Mouse (Mus musculus) forebrain, embryonic 14.5 days (tissue): ENCODE results near the gene Sqstm1. TPM values are rescaled to one million over a fixed set of nuclear protein-coding genes. Genes with fewer than 3 reads are reported as not detected.
A peak's percentile ranks its signal among the peaks of the same experiment; 100 is the strongest.

ENCODE experiments used
- ATAC-seq: fragments of 200-750 bp; cut with Nextera tagmentation; 2 replicates; pipeline ENCODE4 v1.8.0; 2017; ENCODE audit warnings: mild to moderate bottlenecking, moderate library complexity
- DNase-seq: peaks from one replicate; pipeline ENCODE4 v3.0.0-alpha.2; 2015; ENCODE audit warnings: low spot score
- H3K27ac ChIP-seq: fragments of 300-500 bp; sonication (generic); 2 replicates; pipeline ENCODE4 v1.5.1; 2014; ENCODE audit warnings: low read depth, mild to moderate bottlenecking, control low read depth, low read length, moderate library complexity
- H3K27me3 ChIP-seq: fragments of 300-500 bp; sonication (generic); replicated peaks from 2 replicates; pipeline ENCODE4 v1.6.1; 2014; ENCODE audit warnings: low read length, control low read depth, mixed read lengths; ENCODE audit not compliant: control insufficient read depth, insufficient read depth
- H3K36me3 ChIP-seq: fragments of 300-500 bp; sonication (generic); 2 replicates; pipeline ENCODE4 v1.6.1; 2014; ENCODE audit warnings: low read length, control low read depth; ENCODE audit not compliant: control insufficient read depth, insufficient read depth
- H3K4me1 ChIP-seq: fragments of 300-500 bp; sonication (generic); 2 replicates; pipeline ENCODE4 v1.6.1; 2014; ENCODE audit warnings: antibody characterized with exemption, low read length, control low read depth; ENCODE audit not compliant: control insufficient read depth, insufficient read depth
- H3K4me2 ChIP-seq: fragments of 300-500 bp; sonication (generic); 2 replicates; pipeline ENCODE4 v1.6.1; 2014; ENCODE audit warnings: mild to moderate bottlenecking, control low read depth, low read length
- H3K4me3 ChIP-seq: fragments of 300-500 bp; sonication (generic); 2 replicates; pipeline ENCODE4 v1.5.1; 2014; ENCODE audit warnings: low read depth, low read length, control low read depth
- H3K9ac ChIP-seq: fragments of 300-500 bp; sonication (generic); 2 replicates; pipeline ENCODE4 v1.6.1; 2014; ENCODE audit warnings: mild to moderate bottlenecking, low read length, control low read depth, moderate library complexity
- H3K9me3 ChIP-seq: fragments of 300-500 bp; sonication (generic); replicated peaks from 2 replicates; pipeline ENCODE4 v1.6.1; 2016; ENCODE audit warnings: low read length, control low read depth, mixed read lengths; ENCODE audit not compliant: control insufficient read depth
- WGBS: fragments of 180-500 bp; shearing (Covaris S2); extraction: QIAGEN DNeasy Blood & Tissue Kit; methylation state at CpG from one replicate; pipeline ENCODE4 v1.1.7; 2014; 5-methylcytosine and 5-hydroxymethylcytosine counted together
- polyA plus RNA-seq: library from polyadenylated mRNA; unstranded; fragments of >200 nt; fragmentation: Nextera tagmentation; extraction: Ambion mirVana; gene quantifications from 2 replicates; pipeline ENCODE4 v1.2.1, GENCODE M21; 2014

The Sqstm1 gene
- polyA plus RNA-seq, 1 experiment from 2014 or later: 263 TPM

DNA sequence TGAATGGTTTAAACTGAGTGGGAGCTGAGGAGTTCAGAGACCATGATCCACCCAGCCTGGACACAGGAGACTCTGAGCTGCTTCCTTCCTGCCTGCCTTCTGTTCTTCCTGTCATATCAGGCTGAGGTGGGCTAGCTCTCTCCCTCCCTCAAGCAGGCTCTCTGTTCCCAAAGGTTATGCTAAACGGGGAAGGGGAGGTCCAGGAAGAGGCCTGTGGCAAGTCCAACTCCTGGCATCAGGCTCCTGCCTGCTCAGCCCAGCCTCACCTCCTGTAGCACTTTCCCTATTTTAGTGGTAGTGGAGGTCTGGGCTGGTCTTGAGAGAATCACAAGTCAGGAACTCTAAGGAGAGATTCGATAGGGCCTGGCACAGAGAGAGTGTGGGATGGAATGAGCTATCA is 15.8 kb upstream of the Sqstm1 start:
- 41% methylated on average over 2 of the region's 2 CpGs for WGBS
- no peak for DNase-seq
- no peak overlapping the region for H3K27ac ChIP-seq

DNA sequence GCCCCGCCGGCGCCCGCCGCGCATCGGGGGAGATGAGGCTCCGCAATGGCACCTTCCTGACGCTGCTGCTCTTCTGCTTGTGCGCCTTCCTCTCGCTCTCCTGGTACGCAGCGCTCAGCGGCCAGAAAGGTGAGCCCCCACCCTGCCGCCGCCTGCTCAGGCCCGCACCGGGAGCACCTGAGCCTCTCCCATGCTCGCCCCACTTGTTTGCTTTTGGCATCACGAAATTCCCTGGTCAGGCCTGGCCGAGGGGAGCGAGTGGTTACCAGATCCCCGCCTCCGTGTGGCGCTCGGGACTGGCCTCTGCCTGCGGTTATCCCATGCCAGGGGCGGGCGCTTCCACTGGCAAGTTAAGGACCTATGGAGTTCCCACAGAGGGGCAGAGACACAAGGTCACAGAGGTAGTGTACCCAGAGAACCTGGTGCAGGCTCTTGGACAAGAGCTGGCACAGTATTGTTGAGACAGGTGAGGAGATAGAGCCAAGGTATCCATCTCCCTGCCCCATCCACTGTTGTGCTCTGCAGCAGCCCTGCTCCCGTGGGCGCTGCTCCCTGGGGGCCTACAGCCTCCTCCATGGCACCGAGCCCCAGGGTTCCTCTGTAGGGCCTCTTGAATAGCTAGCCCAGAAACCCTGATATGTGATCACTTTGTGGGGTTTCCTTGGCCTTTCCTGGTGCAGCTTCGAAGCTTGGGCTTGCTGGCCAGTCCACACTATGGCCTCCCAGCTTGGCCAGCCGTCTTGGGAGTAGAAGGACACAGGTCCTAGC is 15.2 kb upstream of the Sqstm1 start:
- DNase-seq: peak; percentile 42
- peaks cover 36% of the 10 kb centered on the region for H3K4me1 ChIP-seq
- H3K27me3 ChIP-seq: no peaks in the 10 kb centered on the region
- peak overlapping the region; percentile 93 for H3K27ac ChIP-seq
- peak; percentile 36 for ATAC-seq
- peak overlapping the region; percentile 88 for H3K4me3 ChIP-seq
- 3% methylated on average over 34 of the region's 34 CpGs for WGBS
- peak overlapping the region; percentile 98 for H3K9ac ChIP-seq
- peak overlapping the region; percentile 89 for H3K4me2 ChIP-seq
- H3K36me3 ChIP-seq: peaks cover 6% of the 10 kb centered on the region
- no peaks in the 10 kb centered on the region for H3K9me3 ChIP-seq

More for the DNA sequence above, 15.8 kb upstream of the Sqstm1 start:
- H3K27me3 ChIP-seq: no peaks in the 10 kb centered on the region
- peak overlapping the region; percentile 89 for H3K4me2 ChIP-seq
- H3K9ac ChIP-seq: peak overlapping the region; percentile 98
- H3K9me3 ChIP-seq: no peaks in the 10 kb centered on the region
- H3K36me3 ChIP-seq: peaks cover 9% of the 10 kb centered on the region
- ATAC-seq: no peak
- peak overlapping the region; percentile 88 for H3K4me3 ChIP-seq
- H3K4me1 ChIP-seq: peaks cover 38% of the 10 kb centered on the region

DNA sequence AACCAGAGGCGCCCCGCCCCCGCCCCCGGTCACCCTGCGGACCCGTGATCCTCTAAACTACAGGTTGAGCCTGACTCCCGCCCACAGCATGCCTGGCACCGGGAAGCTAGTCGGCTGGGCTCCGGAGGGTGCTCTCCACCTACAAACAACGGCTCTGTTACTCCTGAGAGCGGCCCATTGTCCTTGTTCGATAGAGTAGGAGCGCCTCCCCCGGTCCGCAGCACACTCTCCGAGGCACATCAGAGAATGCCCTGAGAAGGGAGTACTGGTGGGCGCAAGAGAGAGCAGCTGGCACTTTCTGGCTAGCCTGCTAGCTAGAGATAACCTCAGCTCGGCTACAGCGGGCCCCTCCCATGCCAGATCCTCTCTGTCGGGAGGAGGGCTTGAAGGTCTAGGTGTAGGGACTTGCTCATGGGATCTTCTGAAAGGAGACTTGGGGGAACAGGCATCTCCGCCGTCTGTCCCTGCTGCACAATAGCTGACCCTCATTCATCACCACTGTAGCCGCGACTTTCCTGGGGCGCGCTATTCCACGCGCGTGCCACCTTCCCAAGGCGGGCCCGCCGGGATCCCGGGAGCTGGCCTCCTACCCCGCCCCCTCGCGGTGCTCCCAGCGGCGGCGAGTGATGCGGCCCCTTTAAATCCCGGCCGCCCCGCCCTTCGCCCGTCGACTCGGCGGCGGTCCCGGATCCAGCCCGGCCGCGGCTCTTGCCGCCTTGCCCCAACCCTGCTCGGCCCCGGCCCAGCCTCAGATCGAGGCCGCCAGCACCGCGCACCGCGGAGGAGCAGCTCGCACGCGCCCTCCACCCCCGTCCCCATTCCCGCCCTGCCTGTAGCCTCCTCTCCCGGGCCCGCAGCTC is 14.3 kb upstream of the Sqstm1 start:
- DNase-seq (peak; percentile 87), ATAC-seq (peak; percentile 88)
- H3K27ac ChIP-seq: peak overlapping the region; percentile 93
- H3K9me3 ChIP-seq: no peaks in the 10 kb centered on the region
- no peaks in the 10 kb centered on the region for H3K27me3 ChIP-seq
- peak overlapping the region; percentile 88 for H3K4me3 ChIP-seq
- under 1% methylated on average over 66 of the region's 70 CpGs for WGBS
- peak overlapping the region; percentile 89 for H3K4me2 ChIP-seq
- 0 out of 2 replicates have a peak, but pooled peaks cover 5% of the 10 kb centered on the region for H3K36me3 ChIP-seq
- peak overlapping the region; percentile 98 for H3K9ac ChIP-seq
- peaks cover 34% of the 10 kb centered on the region for H3K4me1 ChIP-seq

DNA sequence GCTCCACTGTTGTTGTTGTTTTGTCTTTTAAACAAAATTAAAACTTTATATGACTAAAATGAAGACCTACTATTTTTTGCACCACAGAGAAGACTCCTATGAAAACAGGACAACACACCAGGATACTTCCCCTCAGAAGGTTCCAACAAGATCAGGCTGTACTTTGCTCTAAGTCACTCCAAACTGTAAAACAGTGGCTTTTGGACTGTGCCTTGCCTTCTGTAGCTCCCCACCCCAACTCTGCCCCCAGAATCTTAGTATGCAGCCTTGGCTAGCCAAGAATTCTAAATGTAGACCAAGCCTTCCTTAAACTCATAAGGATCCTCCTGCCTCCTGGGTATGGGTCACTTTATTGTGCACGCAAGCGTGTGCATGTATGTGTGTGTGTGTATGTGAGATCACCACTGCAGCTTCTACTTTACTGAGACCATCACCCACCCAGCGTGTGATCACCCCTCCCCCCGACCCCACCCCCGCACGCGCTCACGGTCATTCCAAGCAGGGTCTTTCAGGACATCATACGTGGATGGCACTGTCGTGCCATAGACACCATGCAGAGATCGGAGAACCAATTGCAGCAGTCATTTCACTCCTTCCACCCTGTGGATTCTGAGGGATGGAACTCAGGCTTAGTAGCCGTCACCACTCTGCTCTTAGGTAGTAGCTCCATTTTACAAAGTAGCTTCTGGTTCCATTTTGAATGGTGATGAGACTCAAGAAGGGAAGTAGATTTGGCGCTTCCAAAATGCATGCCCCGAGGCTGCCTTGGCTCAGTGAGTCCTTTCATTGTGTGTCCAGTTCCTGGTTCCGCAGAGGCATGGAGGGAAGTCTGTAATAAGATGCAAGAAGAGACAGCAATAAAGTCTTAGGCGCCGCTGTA is 13.4 kb upstream of the Sqstm1 start:
- H3K4me1 ChIP-seq: peaks cover 30% of the 10 kb centered on the region
- H3K36me3 ChIP-seq: 0 out of 2 replicates have a peak, but pooled peaks cover 2% of the 10 kb centered on the region
- peak overlapping the region; percentile 88 for H3K4me3 ChIP-seq
- ATAC-seq (peak; percentile 11; the same call in 1 of the 2 replicates), DNase-seq (peak; percentile 63)
- H3K4me2 ChIP-seq: peak overlapping the region; percentile 89
- H3K9ac ChIP-seq: peak overlapping the region; percentile 98
- H3K9me3 ChIP-seq: no peaks in the 10 kb centered on the region
- WGBS: 7% methylated on average over 17 of the region's 17 CpGs
- H3K27me3 ChIP-seq: no peaks in the 10 kb centered on the region
- H3K27ac ChIP-seq: peak overlapping the region; percentile 93

DNA sequence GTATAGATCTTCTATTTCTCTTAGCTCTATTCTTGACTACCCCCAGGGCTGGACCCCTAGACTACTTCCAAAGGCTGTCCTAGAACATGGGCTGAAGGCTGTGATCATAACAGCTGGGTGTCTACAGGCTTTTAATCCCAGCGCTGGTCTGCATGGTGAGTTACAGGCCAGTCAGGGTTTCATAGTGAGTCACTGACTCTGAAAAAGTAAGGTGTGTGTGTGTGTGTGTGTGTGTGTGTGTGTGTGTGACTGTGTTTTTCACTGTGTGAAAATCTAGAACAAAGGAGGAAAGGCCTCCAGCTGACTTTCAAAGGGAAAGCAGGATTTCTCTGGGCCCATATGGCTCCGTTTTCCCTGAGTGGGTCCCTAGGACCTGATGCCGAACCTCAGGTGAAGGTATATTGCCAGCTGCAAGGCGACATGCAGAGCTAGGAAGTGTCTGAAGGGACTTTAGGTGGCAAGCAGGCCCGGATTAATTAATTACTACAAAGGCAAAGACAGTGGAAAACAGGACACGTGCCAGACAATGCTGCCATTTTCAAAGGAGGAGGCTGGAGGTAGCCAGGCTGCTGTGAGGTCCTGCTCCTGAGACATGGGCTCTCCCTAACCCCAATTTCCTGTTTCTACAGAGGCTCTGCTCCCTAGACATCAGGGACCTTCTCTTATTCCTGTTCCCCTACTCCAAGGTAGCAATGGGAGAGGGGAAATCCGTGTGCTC is 12.1 kb upstream of the Sqstm1 start:
- ATAC-seq: no peak
- Histone ChIP-seq H3K9me3 (no peaks in the 10 kb centered on the region), H3K36me3 (no peaks in the 10 kb centered on the region), H3K27me3 (no peaks in the 10 kb centered on the region), H3K4me1 (peaks cover 26% of the 10 kb centered on the region), H3K4me2 (peak overlapping the region; percentile 89), H3K4me3 (no peak overlapping the region), H3K27ac (no peak overlapping the region), H3K9ac (peak overlapping the region; percentile 29; the same call in 1 of the 2 replicates)
- WGBS: 40% methylated on average over 7 of the region's 7 CpGs
- no peak for DNase-seq

DNA sequence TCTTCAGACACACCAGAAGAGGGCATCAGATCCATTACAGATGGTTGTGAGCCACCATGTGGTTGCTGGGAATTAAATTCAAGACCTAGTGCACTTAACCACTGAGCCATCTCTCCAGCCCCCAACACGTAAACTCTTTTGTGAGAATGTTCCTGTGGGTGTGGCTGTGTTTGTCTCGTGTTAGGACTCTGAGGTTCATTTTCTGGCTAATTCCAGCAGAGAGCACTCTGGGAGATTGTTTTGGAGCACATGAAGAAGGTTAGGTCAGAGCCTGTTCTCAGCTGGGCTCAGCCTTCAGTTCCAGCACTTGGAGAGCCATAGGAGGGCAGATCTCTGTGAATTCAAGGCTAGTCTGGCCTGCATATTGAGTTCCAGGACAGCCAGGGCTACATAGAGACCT is 9.2 kb upstream of the Sqstm1 start:
- no peaks in the 10 kb centered on the region for H3K36me3 ChIP-seq
- no peaks in the 10 kb centered on the region for H3K27me3 ChIP-seq
- no peaks in the 10 kb centered on the region for H3K9me3 ChIP-seq
- 27% methylated on average over 2 of the region's 2 CpGs for WGBS
- no peak overlapping the region for H3K27ac ChIP-seq
- H3K9ac ChIP-seq: no peak overlapping the region
- H3K4me1 ChIP-seq: peaks cover 13% of the 10 kb centered on the region
- ATAC-seq (no peak), DNase-seq (no peak)
- H3K4me2 ChIP-seq: no peak overlapping the region
- no peak overlapping the region for H3K4me3 ChIP-seq

DNA sequence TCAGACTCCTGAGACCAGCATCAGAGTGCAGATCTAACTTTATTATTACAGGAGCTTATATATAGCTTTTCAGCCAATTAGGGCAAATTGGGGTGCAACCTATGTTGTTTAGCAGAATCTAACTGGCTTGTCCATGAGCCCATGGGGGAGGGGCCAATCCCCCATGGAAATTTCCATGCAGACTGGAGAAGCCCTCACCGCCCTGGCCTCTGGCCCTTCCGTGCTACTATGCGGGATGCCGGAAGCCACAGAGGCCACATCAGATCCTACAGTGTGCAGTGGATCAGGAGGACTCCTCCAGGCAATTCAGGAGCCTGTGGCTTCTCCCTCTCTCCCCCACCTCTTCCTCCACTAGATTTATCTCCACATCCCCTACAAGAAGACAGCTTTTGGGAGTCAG is 7.2 kb upstream of the Sqstm1 start:
- Histone ChIP-seq H3K9ac (no peak overlapping the region), H3K9me3 (no peaks in the 10 kb centered on the region), H3K4me1 (peaks cover under 1% of the 10 kb centered on the region), H3K4me3 (no peak overlapping the region), H3K27me3 (no peaks in the 10 kb centered on the region), H3K36me3 (no peaks in the 10 kb centered on the region), H3K27ac (no peak overlapping the region), H3K4me2 (no peak overlapping the region)
- no peak for DNase-seq
- ATAC-seq: no peak
- WGBS: 64% methylated on average over 4 of the region's 4 CpGs
